Mouse (Mus musculus) liver, embryonic 14.5 days (tissue): Measurements from ENCODE around the gene Eef1akmt4.

Experiments
- CTCF ChIP-seq: IDR thresholded peaks from 2 replicates; pipeline ENCODE4 v1.5.1; 2016; ENCODE audit warnings: antibody characterized with exemption, low read depth, control low read depth
- EP300 ChIP-seq: IDR thresholded peaks from 2 replicates; pipeline ENCODE4 v1.6.1; 2016; ENCODE audit warnings: antibody characterized with exemption, low read depth

GRCm38 (mm10) chr16:20619541-20620398 is 8.4 kb downstream of the Eef1akmt4 start:
- TF ChIP-seq CTCF (no peak), EP300 (no peak)
